Mouse (Mus musculus) midbrain, postnatal 0 days (tissue): Measurements from ENCODE around the gene Cdyl2. TPM values are rescaled to one million over a fixed set of nuclear protein-coding genes. Genes with fewer than 3 reads are reported as not detected.

Experiments used
- ATAC-seq: fragments of 200-750 bp; cut with Nextera tagmentation; 2 replicates; pipeline ENCODE4 v1.8.0; 2017; ENCODE audit warnings: moderate number of reproducible peaks, mild to moderate bottlenecking, moderate TSS enrichment, moderate library complexity; ENCODE audit not compliant: low FRiP score
- DNase-seq: peaks from one replicate; pipeline ENCODE4 v3.0.0-alpha.2; 2015; ENCODE audit warnings: low spot score
- H3K27ac ChIP-seq: fragments of 300-500 bp; sonication (generic); 2 replicates; pipeline ENCODE4 v1.5.1; 2014; ENCODE audit warnings: low read depth, mild to moderate bottlenecking, low read length, mixed read lengths
- H3K27me3 ChIP-seq: fragments of 300-500 bp; sonication (generic); 2 replicates; pipeline ENCODE4 v1.6.1; 2014; ENCODE audit warnings: low read length, control low read depth, mixed read lengths; ENCODE audit not compliant: insufficient read depth
- H3K36me3 ChIP-seq: fragments of 300-500 bp; sonication (generic); 2 replicates; pipeline ENCODE4 v1.6.1; 2014; ENCODE audit warnings: low read length, control low read depth, mixed read lengths; ENCODE audit not compliant: insufficient read depth
- H3K4me1 ChIP-seq: fragments of 300-500 bp; sonication (generic); 2 replicates; pipeline ENCODE4 v1.6.1; 2014; ENCODE audit warnings: mild to moderate bottlenecking, control low read depth, antibody characterized with exemption, low read length, mixed read lengths; ENCODE audit not compliant: insufficient read depth
- H3K4me2 ChIP-seq: fragments of 300-500 bp; sonication (generic); 2 replicates; pipeline ENCODE4 v1.6.1; 2014; ENCODE audit warnings: low read depth, mild to moderate bottlenecking, low read length, mixed read lengths; ENCODE audit not compliant: poor library complexity, severe bottlenecking
- H3K4me3 ChIP-seq: fragments of 300-500 bp; sonication (generic); 2 replicates; pipeline ENCODE4 v1.5.1; 2014; ENCODE audit warnings: low read depth, mild to moderate bottlenecking, low read length, moderate library complexity
- H3K9ac ChIP-seq: fragments of 300-500 bp; sonication (generic); replicated peaks from 2 replicates; pipeline ENCODE4 v1.6.1; 2014; ENCODE audit warnings: mild to moderate bottlenecking, low read length, moderate library complexity, mixed read lengths; ENCODE audit not compliant: poor library complexity, severe bottlenecking
- H3K9me3 ChIP-seq: fragments of 300-500 bp; sonication (generic); 2 replicates; pipeline ENCODE4 v1.6.1; 2016; ENCODE audit warnings: low read length, control low read depth
- CTCF ChIP-seq: IDR thresholded peaks from 2 replicates; pipeline ENCODE4 v1.5.1; 2016; ENCODE audit warnings: antibody characterized with exemption, mild to moderate bottlenecking
- WGBS: fragments of 180-500 bp; shearing (Covaris S2); extraction: QIAGEN DNeasy Blood & Tissue Kit; methylation state at CpG from one replicate; pipeline ENCODE4 v1.1.7; 2014; 5-methylcytosine and 5-hydroxymethylcytosine counted together
- polyA plus RNA-seq: library from polyadenylated mRNA; unstranded; fragments of >200 nt; fragmentation: Nextera tagmentation; extraction: Ambion mirVana; gene quantifications from 2 replicates; pipeline ENCODE4 v1.2.1, GENCODE M21; 2015
- total RNA-seq: library from RNA; depleted of rRNA; stranded (reverse); fragments of >200 nt; gene quantifications from 2 replicates; pipeline ENCODE4 v1.2.3, GENCODE M21; 2014

The Cdyl2 gene
- total and polyA plus RNA-seq, 2 experiments from 2014 or later = 11.3 to 16.1 TPM

DNA sequence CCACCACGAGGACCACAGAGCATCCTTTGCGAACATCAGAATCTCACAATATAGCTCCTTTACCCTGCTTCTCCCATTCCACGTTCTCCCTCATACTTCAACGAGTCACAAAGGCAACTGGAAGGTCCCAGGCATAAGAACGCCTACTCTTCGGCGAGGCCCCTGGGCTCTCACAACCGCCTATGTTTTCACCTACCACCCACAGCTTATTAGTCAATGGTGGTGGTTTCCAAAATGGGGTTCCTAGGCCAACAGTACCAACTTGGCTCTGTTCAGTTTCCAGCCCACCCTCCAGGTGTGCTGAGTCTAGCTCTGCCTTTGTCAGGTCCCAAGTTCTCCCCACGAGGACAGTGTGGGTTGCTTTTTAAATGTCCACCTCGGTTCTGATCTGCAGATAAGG is 114.0 kb downstream of the Cdyl2 start:
- Histone ChIP-seq H3K4me2 (no peak overlapping the region), H3K4me3 (no peak overlapping the region), H3K4me1 (no peaks in the 10 kb centered on the region), H3K27me3 (no peaks in the 10 kb centered on the region), H3K36me3 (no peaks in the 10 kb centered on the region), H3K27ac (no peak overlapping the region), H3K9me3 (no peaks in the 10 kb centered on the region), H3K9ac (no peak overlapping the region)
- DNase-seq = no peak
- WGBS = 89% methylated on average over 10 of the region's 10 CpGs
- TF ChIP-seq CTCF = no peak
- ATAC-seq = no peak

DNA sequence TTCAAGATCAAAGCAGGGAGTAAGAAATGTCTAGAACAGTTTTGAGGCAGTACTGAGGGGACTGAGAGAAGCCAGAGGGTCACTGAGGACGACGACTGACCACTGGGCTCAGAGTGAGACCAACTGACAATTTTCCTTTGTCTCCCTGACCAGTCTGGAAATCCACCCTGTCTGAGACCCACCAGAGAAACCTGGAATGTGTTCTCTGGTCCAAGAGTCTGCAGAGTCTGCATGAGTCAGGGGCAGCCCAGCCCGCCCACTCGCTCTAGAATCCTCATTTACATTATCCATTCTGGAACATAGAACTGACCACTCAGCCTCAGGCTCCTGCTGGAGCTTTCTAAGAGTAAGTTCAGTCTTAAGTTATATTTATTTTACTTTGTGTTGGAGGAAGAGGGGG is 114.9 kb downstream of the Cdyl2 start:
- H3K9me3 ChIP-seq = no peaks in the 10 kb centered on the region
- no peak for ATAC-seq
- H3K4me3 ChIP-seq = no peak overlapping the region
- no peak overlapping the region for H3K27ac ChIP-seq
- H3K36me3 ChIP-seq = no peaks in the 10 kb centered on the region
- no peak overlapping the region for H3K4me2 ChIP-seq
- H3K9ac ChIP-seq = no peak overlapping the region
- TF ChIP-seq CTCF = no peak
- 83% methylated on average over 4 of the region's 4 CpGs for WGBS
- DNase-seq = no peak
- no peaks in the 10 kb centered on the region for H3K4me1 ChIP-seq
- H3K27me3 ChIP-seq = no peaks in the 10 kb centered on the region

DNA sequence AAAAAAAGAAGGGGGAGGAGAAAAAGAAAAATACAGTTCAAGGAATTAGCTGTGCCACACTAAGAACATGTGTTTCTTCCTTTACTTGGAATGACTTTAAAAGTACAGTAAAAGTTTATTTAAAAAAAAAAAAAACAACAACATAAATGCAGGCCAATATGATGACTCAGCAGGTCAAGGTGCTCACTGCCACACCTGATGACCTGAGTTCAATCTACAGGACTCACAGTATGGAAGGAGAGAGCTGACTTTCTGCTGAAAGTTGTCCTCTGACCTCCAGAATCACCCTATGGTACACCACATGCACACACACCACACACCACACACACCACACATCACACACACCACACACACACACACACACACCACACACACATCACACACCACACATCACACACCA is 116.4 kb downstream of the Cdyl2 start:
- no peaks in the 10 kb centered on the region for H3K36me3 ChIP-seq
- no peak overlapping the region for H3K4me3 ChIP-seq
- no peak for TF ChIP-seq CTCF
- H3K9me3 ChIP-seq = no peaks in the 10 kb centered on the region
- no peak overlapping the region for H3K4me2 ChIP-seq
- no peak overlapping the region for H3K9ac ChIP-seq
- no peak overlapping the region for H3K27ac ChIP-seq
- no peaks in the 10 kb centered on the region for H3K4me1 ChIP-seq
- DNase-seq (no peak), ATAC-seq (no peak)
- H3K27me3 ChIP-seq = no peaks in the 10 kb centered on the region

DNA sequence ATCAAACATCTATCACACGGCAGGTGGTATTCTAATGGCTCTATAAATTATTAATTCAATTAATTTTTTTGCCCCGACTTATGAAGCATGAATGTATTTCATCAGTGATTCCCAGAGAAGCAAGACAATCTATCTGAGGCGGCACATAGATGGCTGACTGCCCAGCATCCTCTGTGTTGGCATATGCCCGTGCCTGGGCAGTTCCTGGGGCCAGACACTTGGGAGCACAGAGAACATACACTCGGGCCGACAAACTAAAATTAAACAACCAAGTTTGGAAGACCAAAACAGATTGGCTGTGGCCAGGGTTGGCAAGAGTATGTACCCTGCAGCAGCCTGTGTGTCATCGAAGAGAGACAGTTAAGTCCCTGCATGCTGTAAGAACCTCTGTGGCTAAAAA is 117.9 kb downstream of the Cdyl2 start:
- Histone ChIP-seq H3K9ac (no peak overlapping the region), H3K27ac (no peak overlapping the region), H3K27me3 (no peaks in the 10 kb centered on the region), H3K4me2 (no peak overlapping the region), H3K36me3 (no peaks in the 10 kb centered on the region), H3K9me3 (no peaks in the 10 kb centered on the region), H3K4me3 (no peak overlapping the region), H3K4me1 (no peaks in the 10 kb centered on the region)
- ATAC-seq = no peak
- TF ChIP-seq CTCF = no peak
- 71% methylated on average over 7 of the region's 7 CpGs for WGBS
- peak; percentile 69 for DNase-seq

DNA sequence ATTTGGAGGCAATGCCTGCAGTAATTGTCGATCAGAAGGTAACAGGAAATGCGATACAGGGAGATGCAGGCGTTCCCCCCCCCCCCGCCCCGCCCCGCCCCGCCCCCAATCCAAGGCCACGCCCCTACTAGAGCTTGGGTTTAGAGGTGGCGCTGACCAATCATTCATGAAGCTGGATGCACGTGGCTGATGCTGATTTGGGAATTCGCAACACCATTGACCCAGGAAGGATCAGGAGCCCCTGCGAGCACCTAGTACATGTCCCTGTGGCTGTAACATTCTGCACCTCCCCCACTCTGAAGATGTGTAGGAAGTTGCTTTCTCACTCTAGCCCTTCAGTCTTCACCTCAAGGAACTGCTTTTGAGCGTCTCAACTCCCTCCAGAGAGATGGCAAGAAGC is 126.6 kb downstream of the Cdyl2 start:
- no peak for TF ChIP-seq CTCF
- H3K4me1 ChIP-seq = no peaks in the 10 kb centered on the region
- no peak overlapping the region for H3K4me2 ChIP-seq
- DNase-seq (no peak), ATAC-seq (no peak)
- H3K27me3 ChIP-seq = no peaks in the 10 kb centered on the region
- H3K4me3 ChIP-seq = no peak overlapping the region
- H3K36me3 ChIP-seq = no peaks in the 10 kb centered on the region
- H3K9ac ChIP-seq = no peak overlapping the region
- no peaks in the 10 kb centered on the region for H3K9me3 ChIP-seq
- WGBS = 53% methylated on average over 13 of the region's 13 CpGs
- H3K27ac ChIP-seq = no peak overlapping the region

DNA sequence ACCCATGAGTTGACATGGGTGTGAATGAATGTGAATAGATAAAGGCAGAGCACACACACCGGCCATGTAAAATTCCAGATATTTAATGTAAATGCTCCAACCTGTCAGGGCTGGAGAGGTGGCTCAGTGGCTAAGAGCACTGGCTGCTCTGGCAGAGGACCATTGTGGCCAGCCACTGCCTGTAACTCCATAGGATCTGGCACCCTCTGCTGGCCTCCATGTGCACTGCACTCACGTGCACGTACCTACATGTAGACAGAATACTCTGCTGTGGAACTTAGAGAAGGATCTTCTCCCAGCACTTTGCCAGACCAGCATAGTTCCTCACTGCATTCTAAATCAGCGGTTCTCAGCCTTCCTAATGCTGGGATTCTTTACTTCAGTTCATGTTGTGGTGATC is 130.0 kb downstream of the Cdyl2 start:
- DNase-seq (no peak), ATAC-seq (no peak)
- Histone ChIP-seq H3K27ac (no peak overlapping the region), H3K4me2 (no peak overlapping the region), H3K9me3 (no peaks in the 10 kb centered on the region), H3K36me3 (no peaks in the 10 kb centered on the region), H3K4me1 (no peaks in the 10 kb centered on the region), H3K9ac (no peak overlapping the region), H3K4me3 (no peak overlapping the region), H3K27me3 (no peaks in the 10 kb centered on the region)
- peak; percentile 38; the same call in 1 of the 2 replicates for TF ChIP-seq CTCF
- 97% methylated on average over 4 of the region's 4 CpGs for WGBS

DNA sequence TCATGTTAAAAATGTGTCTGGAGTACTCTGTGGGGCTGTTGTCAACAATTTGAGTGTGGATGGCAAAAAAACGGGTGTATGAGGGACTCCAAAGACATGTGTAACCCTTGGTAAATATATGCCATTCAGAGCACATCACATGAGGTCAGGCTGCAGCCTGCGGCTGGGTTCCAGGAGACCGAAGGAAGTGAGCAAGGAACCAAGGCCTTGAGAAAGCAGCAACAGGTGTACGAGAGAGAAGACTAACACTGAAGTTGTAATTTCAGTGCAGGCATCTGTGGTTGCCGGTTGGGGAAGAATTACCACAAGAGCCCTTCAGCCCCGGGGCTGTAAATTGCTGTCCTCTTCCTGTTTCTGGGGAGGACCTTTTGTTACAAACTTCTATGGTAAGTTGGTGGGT is 133.1 kb downstream of the Cdyl2 start:
- Histone ChIP-seq H3K9ac (no peak overlapping the region), H3K27me3 (no peaks in the 10 kb centered on the region), H3K4me2 (no peak overlapping the region), H3K4me3 (no peak overlapping the region), H3K27ac (no peak overlapping the region), H3K9me3 (no peaks in the 10 kb centered on the region), H3K36me3 (no peaks in the 10 kb centered on the region), H3K4me1 (no peaks in the 10 kb centered on the region)
- DNase-seq (no peak), ATAC-seq (no peak)
- 88% methylated on average over 6 of the region's 6 CpGs for WGBS
- TF ChIP-seq CTCF = no peak
